Mouse (Mus musculus) heart, adult 18-20 months (tissue): ENCODE measurements around the gene Nkrf. TPM values are rescaled to one million over a fixed set of nuclear protein-coding genes. Genes with fewer than 3 reads are reported as not detected.
"Not testable (repeated sequence)": the region's sequence is repeated elsewhere in the genome, so short reads cannot be mapped to it uniquely, and the experiment has no call there.

Experiments
- DNase-seq, 2 experiments: peaks; one replicate each; pipeline ENCODE4 v3.0.0; 2021 to 2022; ENCODE audit warnings: mixed read lengths in 1 of 2
- long read RNA-seq, 2 experiments: library from polyadenylated mRNA; stranded (forward); transcript quantifications; one replicate each; pipeline ENCODE4 v2.0.0; 2021
- total RNA-seq, 2 experiments: library from RNA; stranded (reverse); gene quantifications; 2 replicates each; pipeline ENCODE4 v1.2.3; 2021

Nkrf gene
- total RNA-seq = 1 to 10 TPM; 3.2 to 3.8 TPM
- long read RNA-seq, experiment 1 = 0 reads
- long read RNA-seq, experiment 2 = 0 reads

DNA sequence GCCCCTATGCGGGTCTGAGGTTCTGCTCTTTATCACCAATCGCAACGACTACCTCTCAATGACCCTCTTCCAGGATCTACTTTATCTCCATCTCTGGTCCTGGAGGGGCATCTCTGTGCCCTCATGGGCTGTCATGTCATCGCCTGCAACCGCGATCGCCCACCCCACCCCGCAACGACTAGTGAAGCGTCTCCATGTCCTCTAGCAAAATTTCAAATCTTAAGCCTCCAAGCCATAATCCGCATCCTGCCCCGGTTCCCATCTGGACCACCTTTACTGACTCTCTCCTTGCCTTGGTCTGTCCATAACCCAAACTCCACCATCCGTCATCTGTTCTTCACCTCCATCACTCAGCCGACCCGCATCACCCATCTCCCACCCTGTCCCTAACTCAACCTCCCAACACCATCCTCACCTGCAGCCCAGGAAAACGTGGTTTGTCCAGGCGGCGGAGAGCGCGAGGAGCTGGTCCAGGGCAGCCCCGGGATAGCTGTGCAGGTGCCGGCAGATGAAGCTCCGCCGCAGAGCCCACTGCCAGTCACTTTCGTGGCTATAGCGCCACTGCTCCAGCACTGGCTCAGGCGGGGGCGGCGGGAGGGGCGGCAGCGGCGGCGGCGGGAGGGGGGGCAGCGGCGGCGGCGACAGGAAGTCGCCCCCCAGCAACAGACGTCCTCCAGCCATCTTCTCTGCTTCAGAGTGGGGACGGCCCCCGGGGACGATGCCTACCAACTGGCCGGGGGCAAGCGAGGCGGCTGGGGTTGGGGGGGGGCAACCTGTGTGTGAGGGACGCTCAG lies at the start of gene Nkrf:
TSS of gene Nkrf (minus strand) at position 579 of the 794 bp plus-strand sequence.
- DNase-seq = peak; percentile 11 to 12

DNA sequence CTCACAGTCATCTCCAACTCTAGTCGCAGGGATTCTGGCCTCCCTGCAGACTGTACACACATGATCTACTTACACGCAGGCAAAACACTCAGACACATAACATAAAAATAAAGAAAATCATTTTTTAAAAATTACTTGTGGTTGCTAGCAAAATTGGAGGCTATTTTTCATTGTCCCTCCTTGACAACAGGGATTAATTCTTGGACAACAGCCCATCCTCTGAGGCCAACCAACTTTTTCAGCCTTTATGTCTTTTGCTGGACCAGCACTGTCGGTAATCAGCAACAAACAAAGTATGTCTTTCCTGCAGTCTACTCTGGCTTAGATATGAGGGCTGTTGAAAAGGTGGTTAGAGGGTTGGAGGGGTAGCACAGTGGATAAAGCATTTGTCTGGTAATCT lies 38.4 kb upstream of the Nkrf start:
- DNase-seq = no peak

DNA sequence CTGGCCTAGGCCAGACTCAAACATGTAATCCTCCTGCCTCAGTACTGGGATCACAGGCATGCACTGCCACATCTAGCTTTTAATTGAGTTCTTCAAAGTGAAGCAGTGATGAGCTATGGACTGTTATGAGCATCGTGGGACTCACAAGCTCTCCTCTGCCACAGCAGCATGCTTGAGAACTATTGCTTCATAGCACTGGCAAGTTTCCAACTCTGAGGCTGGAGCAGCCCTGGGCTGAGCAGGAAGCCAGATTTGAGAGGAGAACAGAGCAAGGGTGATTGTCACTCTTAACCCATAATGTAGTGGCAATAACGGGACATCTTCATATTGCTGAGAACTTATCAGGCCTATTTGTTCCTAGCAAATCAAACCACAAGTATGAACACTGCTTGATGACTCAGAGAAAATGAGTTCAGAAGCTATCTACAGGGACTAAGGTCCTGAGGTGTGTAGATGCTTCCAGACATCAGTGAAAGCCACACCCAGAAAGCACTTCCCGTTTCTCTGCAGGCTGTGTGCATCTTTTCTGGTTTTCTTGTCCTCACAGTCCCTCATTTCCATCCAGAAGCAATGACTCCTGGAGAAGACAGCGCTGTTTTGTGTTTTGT lies 37.2 kb upstream of the Nkrf start:
- DNase-seq = peak; percentile 73 to 81

DNA sequence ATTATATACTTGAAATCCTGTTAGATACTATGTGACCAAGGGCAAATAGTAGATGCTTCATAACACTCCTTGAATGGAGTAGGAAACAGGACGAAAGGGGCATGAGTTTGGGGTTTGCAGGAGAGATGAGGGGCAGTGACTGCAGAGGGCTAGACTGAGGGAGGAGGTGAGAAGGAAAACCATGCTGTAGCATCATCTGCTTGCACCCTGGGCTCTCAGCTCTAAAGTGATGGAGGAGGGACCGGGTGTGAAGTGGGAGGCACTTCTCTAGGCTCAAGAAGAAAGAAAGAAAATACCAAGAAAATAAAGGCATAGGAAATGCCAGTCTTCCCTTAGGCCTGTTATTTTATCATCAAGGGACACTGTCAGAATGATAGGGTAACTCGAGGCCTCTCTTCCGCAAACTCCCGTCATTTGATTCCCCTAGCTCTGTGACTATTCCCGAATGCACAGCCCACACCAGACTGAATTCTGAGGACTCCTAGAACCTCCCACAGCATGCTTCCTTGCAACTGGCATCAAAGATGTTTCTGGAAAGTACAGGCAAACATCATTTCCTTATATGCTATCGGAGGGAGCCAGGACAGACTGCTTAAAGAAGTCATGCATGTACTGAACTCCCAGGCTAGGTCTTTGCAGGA lies 32.7 kb upstream of the Nkrf start:
- no peak for DNase-seq

DNA sequence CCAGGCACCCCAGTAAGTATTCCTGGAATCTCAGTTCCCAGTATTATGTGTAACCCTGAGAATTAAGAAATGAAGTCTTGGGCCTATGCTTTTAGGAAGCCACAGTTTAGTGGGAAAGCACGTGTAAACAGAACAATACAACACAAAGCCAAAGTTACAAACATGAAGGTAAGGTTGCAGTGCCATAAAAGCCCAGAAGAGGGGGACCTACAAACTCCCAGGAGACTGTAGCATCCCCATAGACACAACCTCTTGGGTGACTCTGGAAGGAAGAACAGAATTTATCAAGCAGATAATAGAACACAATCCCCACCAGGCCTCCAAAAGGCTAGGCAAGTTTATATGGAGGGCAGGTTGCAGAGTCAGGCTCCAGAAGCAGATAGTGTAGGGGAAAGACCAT lies 27.9 kb upstream of the Nkrf start:
- DNase-seq = peak in 1 of 2 experiments; percentile 9

DNA sequence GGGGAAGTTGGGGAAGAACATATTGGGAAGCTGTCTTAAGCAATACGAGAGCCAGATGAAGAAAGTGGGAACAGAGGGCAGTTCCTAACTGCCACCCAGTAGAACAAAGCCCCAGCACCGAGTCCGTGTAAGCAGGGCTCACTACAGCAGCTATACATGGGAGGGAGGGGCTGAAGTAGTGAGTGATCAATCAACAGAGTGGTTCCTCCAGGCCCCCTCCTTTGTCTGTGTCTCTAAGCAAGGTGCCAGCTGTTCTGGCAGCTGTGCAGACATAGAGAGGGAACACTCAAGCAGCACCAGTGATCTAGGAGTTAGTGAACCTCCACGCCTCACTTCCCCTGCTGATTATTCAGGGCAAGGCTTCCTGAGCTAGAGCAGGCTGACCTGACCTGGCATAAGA lies 27.0 kb upstream of the Nkrf start:
- DNase-seq = no peak

DNA sequence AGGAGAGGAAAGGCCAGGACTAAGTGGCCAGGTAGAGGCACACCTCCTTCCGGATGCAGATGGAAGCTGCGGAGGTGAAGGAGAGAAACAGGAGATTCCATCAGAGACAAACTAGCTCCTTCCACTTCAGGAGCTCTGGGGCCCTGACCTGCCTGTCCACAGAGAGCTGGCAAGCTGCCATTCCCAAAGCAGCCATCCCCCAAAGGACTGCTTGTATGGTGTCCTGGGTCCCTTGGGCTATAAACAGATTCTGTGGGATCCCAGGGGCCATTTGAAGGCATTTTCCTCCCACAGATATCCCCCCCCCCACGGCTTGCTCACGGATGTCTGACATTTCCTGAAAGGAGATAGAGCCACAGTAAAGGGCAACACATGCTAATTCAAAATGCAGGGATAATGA lies 26.1 kb upstream of the Nkrf start:
- DNase-seq = peak in 1 of 2 experiments; percentile 11

DNA sequence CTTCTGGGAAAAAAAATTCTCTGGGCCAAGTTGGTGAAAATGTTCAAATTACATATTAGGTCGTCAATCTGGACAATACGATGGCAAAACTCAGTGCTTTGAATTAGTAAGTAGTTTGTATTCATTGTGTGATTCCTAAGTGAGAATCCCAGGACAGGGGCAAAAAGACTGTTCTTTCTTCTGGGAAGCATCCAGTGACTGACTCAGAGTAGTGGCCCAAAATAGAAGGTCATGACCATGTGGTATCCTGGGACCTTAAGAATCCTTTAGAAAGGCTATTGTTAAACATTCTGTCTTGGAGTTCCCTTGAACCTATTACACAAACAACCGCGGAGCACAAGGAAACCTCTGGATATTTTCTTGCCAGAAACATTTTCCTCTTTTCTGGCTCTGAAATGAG lies 18.6 kb upstream of the Nkrf start:
- no peak for DNase-seq

DNA sequence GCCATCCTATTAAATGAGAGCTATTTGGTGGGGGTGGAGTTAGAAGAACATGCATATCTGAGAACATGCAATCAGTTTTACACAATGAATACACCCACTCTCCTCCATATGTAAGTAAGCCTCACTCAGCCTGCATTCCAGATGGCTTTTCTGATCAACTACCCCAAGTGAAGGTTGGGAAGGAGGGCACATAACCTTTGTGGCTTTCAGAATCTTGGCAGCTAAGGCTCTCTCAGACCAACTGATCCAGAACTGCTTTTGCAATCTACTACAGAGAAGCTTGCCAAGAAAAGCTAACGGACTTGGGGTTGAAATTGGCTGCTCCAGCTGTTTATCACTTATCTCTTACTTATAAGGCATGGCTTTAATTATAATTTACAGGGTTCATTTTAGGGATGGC lies 15.1 kb upstream of the Nkrf start:
- no peak for DNase-seq

DNA sequence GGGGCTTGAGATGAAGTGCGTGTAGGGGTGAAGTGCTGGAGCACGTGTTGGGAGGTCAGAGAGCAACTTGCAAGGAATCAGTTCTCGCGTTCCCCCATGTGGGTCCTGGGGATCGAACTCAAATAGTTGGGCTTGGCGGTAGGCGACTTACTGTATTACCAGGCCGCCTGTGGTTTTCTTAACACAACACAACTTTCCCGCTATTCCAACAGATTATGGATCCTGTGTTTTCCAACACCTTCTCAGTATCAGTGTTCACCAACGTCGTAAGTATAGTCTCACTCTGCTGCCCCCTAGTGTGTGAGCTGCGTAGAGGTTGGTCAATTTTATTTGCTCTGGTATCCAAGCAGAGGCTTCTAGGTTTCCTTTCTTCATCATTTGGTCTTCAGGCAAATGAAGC lies 8.6 kb upstream of the Nkrf start:
- peak; percentile 27 to 69 for DNase-seq

DNA sequence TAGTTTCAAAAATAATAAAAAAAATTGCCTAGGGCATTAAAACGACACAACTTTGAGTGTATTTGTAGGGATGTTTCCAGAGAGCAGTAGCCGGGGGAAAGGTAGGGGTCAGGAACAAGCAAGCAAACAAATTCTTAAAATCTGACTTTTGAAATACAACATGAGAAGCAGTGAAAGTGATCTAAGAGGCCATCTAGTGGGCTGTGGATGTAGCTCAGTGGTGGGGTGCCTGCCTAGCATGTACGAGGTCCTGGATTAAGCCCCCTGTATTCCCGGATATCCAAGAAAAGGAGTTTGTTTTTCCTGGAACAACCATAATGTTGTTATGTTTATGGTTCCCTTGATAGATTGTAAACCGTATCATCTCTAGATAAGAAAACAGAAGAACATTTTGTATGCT lies 3.8 kb upstream of the Nkrf start:
- no peak for DNase-seq

DNA sequence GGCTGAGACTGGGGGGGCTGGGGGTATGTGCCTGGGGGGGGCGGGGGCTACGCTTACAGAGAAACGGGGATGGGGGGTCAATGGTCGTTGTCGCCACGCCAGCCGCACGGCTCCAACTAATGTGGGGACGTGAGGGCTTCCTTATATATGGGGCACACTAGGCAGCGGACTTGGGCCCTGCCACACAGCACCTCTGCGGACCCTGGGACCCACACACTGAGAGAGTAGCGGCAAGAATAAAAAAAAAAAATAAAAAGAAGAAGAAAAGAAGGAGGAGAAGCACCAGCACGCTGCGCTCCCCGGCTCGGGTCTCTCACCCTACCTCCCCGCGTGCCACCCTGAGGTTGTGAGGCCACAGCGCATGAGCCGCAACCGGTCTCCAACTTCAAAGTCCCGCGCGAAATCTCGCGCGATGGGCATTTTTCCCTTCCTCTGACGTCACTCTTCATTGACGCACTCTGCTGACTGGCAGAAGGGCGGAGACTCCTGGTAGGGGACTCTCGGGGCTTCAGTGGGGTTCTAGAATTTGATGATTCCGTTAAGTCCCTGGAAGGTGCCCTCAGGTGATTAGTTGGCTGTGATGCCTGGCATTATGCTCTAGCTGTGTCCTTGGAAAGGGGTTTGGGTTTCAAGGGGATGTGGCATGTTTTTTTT lies 543 bp upstream of the Nkrf start:
- DNase-seq = peak; percentile 94

DNA sequence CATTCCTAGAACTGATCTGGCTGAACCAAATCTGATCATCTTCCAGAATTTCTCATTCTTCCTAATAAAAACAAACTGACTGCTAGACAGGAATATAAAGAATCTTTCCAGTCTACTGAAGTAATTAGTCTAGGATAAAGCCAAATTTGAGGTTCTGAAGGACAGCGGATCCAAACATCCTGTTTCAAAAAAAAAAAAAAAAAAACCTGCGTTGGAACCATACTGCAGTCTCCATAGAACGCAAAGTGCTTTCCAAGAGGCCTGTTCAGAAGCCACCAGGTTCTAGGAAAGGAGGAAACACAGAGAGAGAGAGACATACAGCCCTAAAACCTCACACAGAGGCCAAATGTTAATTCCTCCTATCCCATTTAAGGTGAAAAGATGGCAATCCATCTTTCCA lies 1.0 kb downstream of the Nkrf start:
- DNase-seq = no peak

DNA sequence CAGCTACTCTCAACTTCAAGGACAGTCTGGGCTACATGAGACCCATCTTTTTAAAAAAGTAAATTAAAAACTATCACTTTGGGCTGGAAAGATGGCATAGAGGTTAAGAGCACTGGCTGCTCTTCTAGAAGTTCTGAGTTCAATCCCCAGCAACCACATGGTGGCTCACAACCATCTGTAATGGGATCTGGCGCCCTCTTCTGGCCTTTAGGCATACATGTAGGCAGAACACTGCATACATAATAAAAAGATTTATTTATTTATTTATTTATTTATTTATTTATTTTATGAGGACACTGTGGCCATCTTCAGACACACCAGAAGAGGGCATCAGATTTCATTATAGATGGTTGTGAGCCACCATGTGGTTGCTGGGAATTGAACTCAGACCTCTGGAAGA lies 3.8 kb downstream of the Nkrf start:
- DNase-seq = not testable (repeated sequence)

DNA sequence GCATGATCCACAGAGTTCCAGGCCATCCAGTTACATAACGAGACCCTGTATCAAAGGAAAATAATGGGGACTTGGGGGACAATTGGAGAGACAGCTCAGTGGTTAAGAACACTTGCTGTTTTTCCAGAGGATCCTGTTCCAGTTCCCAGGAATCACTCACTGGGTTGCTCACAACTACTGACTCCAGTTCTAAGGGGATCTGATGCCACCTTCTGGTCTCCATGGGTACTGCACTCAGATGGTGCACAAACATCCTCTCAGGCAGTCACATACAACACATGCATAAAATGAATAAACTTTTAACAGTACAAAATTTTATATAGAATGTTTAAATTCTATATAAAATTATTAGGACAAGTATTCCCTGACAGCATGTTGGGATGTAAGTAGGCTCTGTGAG lies 18.0 kb downstream of the Nkrf start:
- no peak for DNase-seq

DNA sequence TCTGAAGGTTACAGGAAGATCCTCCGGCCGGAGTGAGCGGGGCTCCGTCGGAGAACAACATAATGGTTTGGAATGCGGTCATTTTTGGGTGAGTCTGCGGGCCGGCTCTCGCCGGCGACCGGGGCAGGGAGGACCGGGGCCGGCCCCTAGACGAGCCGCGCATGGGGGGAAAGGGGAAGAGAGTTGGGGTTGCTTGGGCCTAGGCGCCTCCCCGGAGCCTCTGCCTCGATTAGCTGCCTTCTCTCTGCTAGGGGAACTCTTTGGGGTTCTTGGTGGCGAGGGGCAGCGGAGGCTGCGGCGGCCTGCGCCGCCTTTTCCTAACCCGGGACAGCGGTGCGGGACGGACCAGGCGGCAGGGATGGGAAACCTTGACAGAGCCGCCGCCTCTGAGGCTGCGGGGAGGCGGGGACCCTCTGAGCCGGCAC lies 28.0 kb downstream of the Nkrf start:
- DNase-seq = no peak

DNA sequence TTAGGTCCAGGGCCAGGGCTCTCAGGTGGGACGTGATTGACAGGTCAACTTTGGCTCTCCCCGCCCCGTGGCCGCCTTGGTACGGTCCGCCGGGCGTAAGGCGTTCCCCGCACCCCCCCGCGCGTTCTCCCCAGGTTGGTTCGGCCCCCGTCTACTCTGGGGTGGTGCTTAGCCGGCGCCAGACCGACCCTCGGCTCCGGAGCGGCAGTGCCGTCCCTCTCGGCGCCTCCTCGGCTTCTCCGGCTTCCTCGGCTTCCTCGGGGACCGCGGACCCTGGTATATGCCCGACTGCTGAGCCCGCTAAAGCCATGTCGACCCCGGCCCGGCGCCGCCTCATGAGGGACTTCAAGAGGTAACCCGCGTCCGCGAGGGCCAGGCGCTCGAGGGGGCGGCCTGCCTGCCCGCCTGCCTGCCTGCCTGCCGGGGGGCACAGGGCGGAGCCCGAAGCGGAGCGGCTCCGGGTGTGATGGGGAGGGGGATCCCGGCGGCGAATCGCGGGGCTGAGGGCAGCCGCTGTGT lies 28.5 kb downstream of the Nkrf start:
- DNase-seq = peak; percentile 90 to 91

DNA sequence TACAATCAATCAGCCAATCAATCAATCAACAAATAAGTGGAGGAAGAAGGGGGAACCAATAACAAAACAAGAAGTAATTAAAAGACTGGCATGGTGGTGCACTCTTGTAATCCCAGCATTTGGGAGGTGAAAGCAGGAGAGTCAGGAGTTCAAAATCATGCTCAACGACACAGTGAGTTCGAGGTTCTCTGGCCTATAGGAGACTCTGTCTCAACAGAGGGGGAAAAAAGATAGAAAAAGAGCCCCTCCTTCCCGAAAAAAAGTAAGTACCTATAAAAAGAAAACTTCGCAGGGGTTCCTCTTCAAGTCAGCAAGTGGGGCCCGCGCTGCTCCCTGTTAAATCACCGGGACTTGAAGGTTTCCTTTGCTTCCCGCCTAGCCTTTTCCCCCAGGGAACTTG lies 28.9 kb downstream of the Nkrf start, which contains the start of the genes Ube2a and C330007P06Rik:
TSS of gene Ube2a (plus strand) at position 136 of the 400 bp plus-strand sequence.
TSS of gene C330007P06Rik (minus strand) at position 347 of the 400 bp plus-strand sequence.
- DNase-seq = no peak

DNA sequence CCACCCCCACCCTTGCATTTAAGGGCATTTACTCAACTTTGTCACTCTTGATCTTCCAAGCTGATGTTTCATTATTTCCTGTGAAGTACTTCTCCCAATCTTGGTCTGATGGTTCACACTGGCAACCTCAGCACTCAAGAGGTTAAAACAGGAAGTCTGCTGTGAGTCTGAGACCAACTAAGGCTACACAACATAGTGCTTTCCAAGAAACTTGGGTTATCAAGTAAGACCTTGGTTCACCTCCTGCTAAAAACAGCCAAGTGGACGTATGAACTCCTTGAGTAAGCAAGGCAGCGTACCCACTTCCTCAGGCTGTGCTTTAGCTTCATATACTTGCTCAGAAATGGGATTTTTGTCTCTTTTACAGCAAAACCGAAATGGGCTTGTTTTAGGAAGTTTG lies 32.3 kb downstream of the Nkrf start:
- DNase-seq = no peak

DNA sequence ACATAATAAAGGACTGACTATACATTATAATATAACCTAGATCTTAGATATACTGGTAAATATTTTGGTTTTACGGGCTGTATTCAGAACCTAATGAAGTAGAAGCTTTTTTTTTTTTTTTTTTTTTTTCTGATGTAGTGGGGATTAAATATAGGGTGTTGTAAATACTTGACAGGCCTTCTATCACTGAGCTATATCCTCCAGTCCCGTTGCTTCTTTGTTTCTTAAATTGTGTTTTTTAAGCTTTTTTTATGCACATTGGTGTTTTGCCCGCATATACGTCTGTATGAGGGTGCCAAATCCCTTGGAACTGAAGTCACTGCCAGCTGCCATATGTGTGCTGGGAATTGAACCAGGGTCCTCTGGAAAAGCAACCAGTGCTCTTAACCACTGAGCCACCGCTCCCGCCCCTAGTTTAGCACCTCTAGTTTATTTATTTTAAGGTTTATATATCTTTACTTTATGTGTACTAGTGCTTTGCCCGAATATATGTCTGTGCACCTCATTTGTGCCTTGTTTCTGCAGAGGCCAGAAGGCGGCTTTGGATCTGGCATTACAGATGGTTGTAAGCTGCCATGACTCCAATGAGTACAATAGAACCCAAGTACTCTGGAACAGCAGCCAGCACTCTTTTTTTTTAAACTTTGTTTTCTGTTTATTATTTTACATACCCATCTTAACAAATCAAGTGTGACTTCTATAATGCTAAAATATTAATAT lies 37.9 kb downstream of the Nkrf start:
- DNase-seq = no peak

DNA sequence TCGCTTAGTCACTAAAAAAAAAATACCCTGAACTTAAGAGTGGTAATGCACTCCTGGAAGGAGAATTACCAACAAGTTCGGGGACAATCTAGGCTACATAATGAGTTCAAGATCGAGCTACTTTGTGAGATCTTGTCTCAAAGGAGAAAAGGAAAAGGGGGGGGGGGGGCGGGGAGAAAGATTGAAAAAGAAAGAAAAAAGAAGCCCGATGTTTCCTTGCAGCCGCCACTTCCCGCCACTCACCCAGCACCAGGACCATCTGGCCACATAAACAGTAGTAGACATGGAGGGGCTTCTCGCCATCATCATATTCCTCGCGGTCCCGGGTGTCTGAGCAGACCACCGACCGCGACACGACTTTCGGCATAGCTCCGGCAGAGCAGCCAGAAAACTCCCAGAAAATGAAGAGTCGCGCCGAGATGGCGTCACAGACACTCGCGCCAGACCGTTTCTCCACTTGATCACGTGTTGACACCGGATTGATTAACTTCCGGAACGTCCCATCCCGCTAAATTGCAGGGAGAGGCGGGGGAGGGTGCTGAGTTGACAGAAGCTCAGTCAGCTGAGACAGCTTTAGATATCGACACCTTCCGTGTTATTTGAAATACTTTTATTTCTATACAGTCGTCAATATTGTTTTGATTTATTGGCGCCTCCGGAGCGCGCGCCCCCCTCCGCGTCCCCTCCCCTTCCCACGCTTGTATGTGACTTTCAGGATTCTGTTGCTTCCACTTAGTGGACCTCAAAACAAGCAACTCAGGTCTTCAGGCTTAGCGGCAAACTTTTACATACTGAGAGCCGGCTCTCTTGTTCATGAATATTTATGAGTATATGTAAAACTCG lies 38.7 kb downstream of the Nkrf start:
- peak; percentile 87 to 88 for DNase-seq
